Mouse (Mus musculus) c-Kit-positive CD71-positive TER-119-negative erythroid progenitor cells, embryonic 14.5 days (primary cell): ENCODE measurements around the gene Arhgef15.

Experiments
- DNase-seq: peaks from one replicate; pipeline ENCODE4 v3.0.0-alpha.2; 2013; ENCODE audit warnings: low read depth

Gene Arhgef15

GRCm38 (mm10) chr11:68914566-68914965, 42.7 kb downstream of the Arhgef15 start:
- DNase-seq: no peak

GRCm38 (mm10) chr11:68911531-68912177, 45.6 kb downstream of the Arhgef15 start:
- DNase-seq: no peak

DNA sequence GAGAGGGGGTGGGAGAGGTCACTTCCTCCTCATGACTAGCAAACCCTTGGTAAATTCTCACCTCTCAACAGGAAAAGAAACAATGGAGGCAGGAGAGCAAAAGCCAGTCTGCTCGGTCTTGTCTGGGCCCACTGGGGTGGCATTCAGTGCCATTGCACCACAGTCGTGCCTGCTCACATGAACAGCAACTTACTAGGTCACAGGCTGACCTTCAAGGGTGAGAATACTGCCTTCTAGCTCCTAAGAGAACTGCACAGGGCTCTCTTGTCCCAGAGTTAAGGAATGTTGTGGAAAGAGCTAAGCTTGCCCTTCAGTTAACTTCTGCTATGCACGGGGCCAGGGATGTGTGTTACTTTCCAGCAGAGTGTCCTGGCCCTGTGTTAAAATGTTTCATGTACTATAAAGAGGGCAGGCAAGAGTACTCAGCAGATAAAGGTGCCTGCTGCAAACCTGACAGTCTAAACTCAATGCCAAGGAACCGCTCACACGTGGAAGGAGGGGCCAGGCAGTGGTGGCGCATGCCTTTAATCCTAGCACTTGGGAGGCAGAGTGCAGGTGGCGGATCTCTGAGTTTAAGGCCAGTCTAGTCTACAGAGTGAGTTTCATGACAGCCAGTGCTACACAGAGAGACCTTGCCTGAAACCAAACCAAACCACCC, 48.3 kb downstream of the Arhgef15 start:
- DNase-seq: no peak

DNA sequence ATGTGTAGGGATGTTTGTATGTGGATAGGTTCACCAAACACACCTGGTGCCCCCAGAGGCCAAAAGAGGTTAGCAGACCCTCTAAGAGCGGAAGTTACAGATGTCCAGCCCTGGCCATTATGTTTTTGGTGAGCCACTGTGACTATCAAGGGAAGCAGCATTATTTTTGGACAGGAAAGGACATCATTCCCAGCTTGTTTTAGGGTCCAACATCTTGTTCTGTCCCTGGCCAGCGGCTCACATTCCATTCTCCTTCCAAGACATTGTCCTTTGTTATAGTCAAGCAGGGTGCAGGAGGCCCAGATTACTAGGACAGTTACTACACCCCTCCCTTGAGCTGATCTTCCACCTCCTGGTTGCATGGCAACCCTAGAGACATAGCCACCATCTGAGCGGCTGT, 50.0 kb downstream of the Arhgef15 start:
- no peak for DNase-seq

DNA sequence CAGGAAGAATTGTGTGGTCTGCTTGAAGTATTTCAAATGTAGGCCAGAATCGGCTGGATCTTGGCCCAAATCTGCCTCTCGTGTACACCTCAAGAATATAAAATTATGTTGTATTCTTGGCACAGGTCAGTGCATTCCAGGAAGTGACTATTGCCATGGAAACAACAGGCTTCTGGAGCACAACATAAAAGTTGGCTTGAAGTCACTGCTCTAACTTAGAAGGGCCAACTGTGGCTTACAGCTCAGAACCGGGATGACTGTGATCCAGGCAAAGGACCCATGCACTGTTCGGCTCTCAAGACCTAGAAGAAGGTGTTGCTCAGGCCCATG, 50.9 kb downstream of the Arhgef15 start:
- no peak for DNase-seq

- DNase-seq: no peak
Observed at GRCm38 (mm10) chr11:68905665-68906460, 51.4 kb downstream of the Arhgef15 start.

DNA sequence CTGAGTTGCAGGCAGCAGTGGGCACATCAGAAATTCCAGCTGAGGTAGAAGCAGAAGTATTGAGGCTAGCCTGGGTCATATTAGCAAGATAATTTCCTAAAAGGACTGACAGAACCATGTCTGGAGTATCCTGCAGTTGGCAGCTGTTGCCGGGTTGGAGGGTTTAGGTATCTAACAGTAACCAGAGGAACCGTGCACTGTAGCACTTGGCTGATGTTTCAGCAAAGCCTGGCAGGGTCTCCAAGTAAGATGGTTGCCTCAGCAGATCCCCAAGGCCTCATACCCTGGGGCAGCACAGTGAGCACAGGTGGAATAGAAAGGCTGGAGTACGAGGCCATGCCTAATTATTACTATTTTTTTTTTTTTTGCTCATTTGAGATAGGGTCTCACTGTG, 52.1 kb downstream of the Arhgef15 start:
- no peak for DNase-seq

DNA sequence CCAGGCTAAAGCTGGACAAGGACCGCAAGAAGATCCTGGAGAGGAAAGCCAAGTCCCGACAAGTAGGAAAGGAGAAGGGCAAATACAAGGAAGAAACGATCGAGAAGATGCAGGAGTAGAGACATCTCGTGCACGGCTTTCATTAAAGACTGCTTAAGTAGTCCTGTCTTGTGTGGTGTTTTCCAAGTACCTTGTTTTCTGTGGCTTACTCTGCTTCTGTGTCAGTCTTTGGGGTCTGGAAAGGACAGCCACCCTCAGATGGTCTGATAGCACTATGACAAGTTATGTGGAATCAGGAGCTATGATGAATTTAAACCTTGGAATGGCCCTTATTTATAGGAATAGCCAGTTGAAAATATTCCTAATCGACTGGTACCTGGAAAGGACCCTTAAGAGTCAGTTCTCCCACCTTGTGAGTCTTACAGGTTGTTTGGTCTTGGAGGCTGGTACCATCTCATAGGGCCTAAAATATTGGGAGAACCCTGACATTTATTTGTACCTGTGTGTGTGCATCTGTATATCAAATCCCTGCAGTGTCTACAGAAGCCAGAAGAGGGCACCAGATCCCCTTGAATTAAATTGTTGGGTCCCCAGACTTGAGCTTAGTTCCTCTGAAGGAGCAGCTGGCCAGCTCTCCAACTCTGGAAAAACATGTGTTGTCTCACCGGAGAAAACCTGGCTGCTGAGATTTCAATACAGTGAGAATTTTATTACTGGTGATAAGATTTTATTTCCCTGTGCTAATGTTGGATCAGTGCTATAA, 52.7 kb downstream of the Arhgef15 start:
- peak; percentile 79 for DNase-seq

GRCm38 (mm10) chr11:68903775-68904174, 53.5 kb downstream of the Arhgef15 start:
- no peak for DNase-seq

- no peak for DNase-seq
Observed at GRCm38 (mm10) chr11:68902823-68903222, 54.5 kb downstream of the Arhgef15 start.

- no peak for DNase-seq
Observed at GRCm38 (mm10) chr11:68902367-68902766, 54.9 kb downstream of the Arhgef15 start.

DNA sequence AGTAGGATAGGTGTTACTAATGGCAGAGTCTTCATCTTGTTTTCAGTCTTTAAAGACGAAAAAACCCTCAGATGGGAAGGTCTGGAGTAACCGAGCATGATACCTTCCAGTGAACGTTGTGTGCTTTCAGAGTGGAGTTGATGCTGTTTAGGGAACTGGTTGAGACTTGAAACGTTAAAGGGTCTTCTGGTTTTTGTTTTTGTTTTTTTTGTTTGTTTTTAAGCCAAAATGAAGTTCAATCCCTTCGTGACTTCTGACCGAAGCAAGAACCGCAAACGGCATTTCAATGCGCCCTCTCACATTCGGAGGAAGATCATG, 55.3 kb downstream of the Arhgef15 start:
- DNase-seq: no peak

DNA sequence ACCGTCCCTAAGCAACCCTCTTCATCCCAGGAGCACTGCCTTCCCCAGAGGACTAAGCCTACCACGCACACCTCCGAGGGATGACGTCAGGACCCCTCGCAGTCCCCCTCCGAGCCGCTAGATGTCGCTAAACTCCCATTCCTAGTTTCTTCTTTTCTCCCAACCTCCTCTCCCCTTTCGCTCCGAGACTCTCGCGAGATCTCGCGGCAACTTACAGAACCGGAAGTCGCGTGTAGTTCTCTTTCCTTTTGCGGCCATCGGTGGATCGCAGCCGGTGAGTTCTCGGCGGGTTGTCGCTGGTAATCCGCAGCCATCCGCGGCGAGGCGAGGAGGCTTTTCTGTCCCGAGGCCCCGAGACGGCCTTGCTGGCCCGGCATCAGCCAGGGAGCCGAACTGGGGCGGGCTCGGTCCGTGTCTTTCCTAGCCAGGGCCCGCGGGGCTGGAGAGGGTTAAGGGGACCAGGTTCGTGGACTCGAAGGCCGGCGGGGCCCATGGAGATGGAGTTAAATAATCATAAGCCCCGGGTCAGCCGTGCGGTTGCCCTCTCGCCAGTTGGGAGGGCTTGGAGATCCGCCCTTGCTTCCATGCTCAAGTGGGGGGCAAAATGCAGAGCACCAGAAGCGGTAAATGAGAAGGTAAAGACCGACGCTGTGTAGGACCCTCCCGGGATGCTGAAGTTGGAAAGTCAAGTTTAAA, 55.8 kb downstream of the Arhgef15 start, which contains the start of gene Rpl26:
Rpl26 (plus strand) TSS at position 233 of the 696 bp plus-strand sequence.
- peak; percentile 99 for DNase-seq

DNA sequence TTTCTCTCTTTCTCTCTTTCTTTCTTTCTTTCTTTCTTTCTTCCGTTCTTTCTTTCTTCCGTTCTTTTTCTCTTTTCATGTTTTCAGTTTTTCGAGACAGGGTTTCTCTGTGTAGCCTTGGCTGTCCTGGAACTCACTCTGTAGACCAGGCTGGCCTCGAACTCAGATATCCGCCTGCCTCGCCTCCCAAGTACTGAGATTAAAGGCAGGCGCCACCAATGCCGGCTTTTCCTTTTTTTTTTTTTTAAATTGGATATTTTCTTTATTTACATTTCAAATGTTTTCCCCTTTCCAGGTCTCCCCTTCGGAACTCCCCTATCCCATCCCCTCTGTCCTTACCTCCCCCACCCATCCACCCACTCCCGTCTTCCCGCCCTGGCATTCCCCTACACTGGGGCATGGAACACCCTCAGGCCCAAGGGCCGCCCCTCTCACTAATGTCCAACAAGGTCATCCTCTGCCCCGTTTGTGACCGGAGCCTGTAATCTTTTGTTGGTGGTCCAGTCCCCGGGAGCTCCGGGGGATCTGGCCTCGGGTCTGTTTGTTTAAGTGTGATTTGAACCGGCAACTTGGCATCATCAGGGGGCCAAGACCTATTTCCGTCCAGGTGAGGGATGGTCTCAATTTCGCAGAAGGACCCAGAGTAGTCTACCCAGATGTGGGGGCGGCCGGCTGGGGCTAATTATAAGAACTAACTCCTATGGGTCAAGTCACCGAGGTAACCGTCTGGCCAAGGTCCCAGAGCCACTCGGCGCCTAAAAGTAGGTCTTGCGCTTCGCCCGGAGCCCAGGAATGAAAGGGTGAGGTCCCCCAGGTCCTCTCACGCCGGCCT, 56.5 kb downstream of the Arhgef15 start:
- DNase-seq: no peak

GRCm38 (mm10) chr11:68899815-68900214, 57.5 kb downstream of the Arhgef15 start:
- no peak for DNase-seq

- DNase-seq: peak; percentile 50
Observed at GRCm38 (mm10) chr11:68898790-68899189, 58.5 kb downstream of the Arhgef15 start.

DNA sequence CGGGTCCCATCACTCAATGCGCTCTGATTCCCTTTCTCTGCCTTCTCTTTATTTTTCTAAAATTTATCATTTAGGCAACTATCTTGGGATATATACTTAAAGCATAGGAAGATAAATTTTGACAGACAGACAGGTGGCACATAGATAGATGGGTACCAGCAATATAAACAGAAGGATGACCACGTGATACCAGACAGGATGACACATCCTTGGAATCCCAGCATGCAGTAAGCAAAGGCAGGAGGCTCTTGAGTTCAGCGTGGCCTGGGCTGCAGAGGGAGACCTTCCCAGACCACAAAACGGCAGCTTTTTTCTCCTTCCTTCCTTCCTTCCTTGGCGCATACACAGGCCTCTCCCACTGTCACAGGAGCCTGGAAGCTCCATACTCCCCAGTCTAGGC, 59.4 kb downstream of the Arhgef15 start:
- DNase-seq: no peak

DNA sequence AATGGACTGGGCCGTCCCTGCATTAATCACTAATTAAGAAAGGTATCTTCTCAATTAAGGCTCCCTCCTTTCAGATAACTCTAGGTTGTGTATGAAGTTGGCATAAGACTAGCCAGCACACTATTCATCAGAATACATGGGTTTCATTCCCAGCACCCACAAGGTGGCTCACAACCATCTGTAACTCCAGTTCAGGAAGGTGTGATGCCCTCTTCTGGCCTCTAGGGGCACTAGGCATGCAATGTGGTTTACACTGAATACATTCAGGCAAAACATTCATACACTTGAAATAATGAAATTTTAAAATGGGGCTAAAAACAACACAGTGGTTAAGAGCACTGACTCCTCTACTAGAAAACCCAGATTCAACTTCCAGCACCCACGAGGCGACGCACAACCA, 60.2 kb downstream of the Arhgef15 start:
- DNase-seq: no peak

GRCm38 (mm10) chr11:68896247-68896646, 61.0 kb downstream of the Arhgef15 start:
- DNase-seq: no peak

- no peak for DNase-seq
Observed at GRCm38 (mm10) chr11:68893911-68894464, 63.3 kb downstream of the Arhgef15 start.
